22 mouse cellular contexts compared by ENCODE assay signal in genomic region chr4:156021381-156021780, GRCm38 (mm10). TPM values are rescaled to one million over a fixed set of nuclear protein-coding genes. Genes with fewer than 3 reads are reported as not detected.
DNase-seq lines count a peak whose midpoint lies in the region; TF ChIP-seq lines count a peak whose summit lies in the region.
"Had no signal": no experiment of that assay in that cellular context is flagged by ENCODE, and none has a peak within 500 bp of the region (broad histone marks: within the 10 kb centered on the region; RNA-seq: fewer than 3 reads in every experiment).

No protein-coding gene starts in this region.

- DNase-seq in thymus, postnatal 14 days = peak; percentile 12
- DNase-seq in thymus, postnatal 10 days (ENCODE audit: low spot score in 2 of 2) = no peak
- DNase-seq in CH12.LX (ENCODE audit: extremely low read depth) = no peak
- DNase-seq in induced T-regulatory cell, adult 2 months (ENCODE audit: low read depth) = peak; percentile 89
- no peak for DNase-seq in right cerebral cortex, adult 18-20 months
- no peak for DNase-seq in neural tube, embryonic 10.5 days (ENCODE audit: extremely low spot score, low spot score)
- no peak for DNase-seq in gastrocnemius, adult 18-20 months (ENCODE audit: low spot score)
- DNase-seq: adrenal gland, adult 2 months; adrenal gland, postnatal 25 days; cerebellum, adult 2 months; cerebellum, postnatal 10 days; forebrain, postnatal 0 days; gastrocnemius, postnatal 25 days; heart, postnatal 36 days had no signal

- H3K4me1 ChIP-seq in CH12.LX (ENCODE audit: control insufficient read depth in 1 of 2, insufficient read depth in 2 of 2) = peaks cover 10 to 49% of the 10 kb centered on the region in 2 experiments
- H3K4me1 ChIP-seq: embryonic facial prominence, embryonic 10.5 days; forebrain, embryonic 13.5 days; hindbrain, embryonic 15.5 days had no signal

- H3K4me3 ChIP-seq in CH12.LX (replicated peaks in 1 of 3; ENCODE audit: low read depth in 2 of 3, low read length in 2 of 3, poor library complexity in 1 of 3) = peak overlapping the region in 2 of 3 experiments; percentile 38 to 44
- H3K4me3 ChIP-seq: embryonic facial prominence, embryonic 10.5 days; forebrain, embryonic 13.5 days; gastrocnemius, adult 2 months; heart, embryonic 13.5 days; hindbrain, embryonic 15.5 days had no signal

- TF ChIP-seq EP300 in CH12.LX (IDR thresholded peaks at IDR 0.05; ENCODE audit: low read length) = no peak

- H3K9me3 ChIP-seq in CH12.LX (replicated peaks; ENCODE audit: low read length) = no peaks in the 10 kb centered on the region
- H3K9me3 ChIP-seq: embryonic facial prominence, embryonic 10.5 days; forebrain, embryonic 13.5 days; heart, embryonic 13.5 days; hindbrain, embryonic 15.5 days had no signal

- in situ Hi-C loops in CH12.LX (cut with MboI; ENCODE audit: low pct_ligation_motif_present, low pct_unique_long_range_greater_than_20kb, low sequenced_read_pairs) = no loop called here

- no peaks in the 10 kb centered on the region for H3K27me3 ChIP-seq in CH12.LX (replicated peaks)
- H3K27me3 ChIP-seq: forebrain, embryonic 13.5 days; heart, embryonic 13.5 days; hindbrain, embryonic 15.5 days had no signal

- no peaks in the 10 kb centered on the region for H3K79me2 ChIP-seq in CH12.LX (replicated peaks; ENCODE audit: control insufficient read depth, extremely low read depth, insufficient read depth, poor library complexity, severe bottlenecking)

- H3K36me3 ChIP-seq in CH12.LX (replicated peaks in 1 of 2; ENCODE audit: control insufficient read depth in 1 of 2, insufficient read depth in 1 of 2, low read length in 1 of 2) = peaks cover 1 to 21% of the 10 kb centered on the region in 2 experiments
- H3K36me3 ChIP-seq: hindbrain, embryonic 15.5 days had no signal

- peak overlapping the region; percentile 35 for H3K4me2 ChIP-seq in CH12.LX (ENCODE audit: insufficient read depth, low read depth, poor library complexity, severe bottlenecking)
- H3K4me2 ChIP-seq: forebrain, embryonic 13.5 days; heart, embryonic 13.5 days; hindbrain, embryonic 15.5 days had no signal

- TF ChIP-seq RAD21 in CH12.LX (IDR thresholded peaks at IDR 0.05; ENCODE audit: low read depth, low read length) = peak; percentile 15

- peak in 1 of 2 experiments; percentile 39; a peak in 1 of 4 replicates for TF ChIP-seq CTCF in CH12.LX (conservative IDR thresholded peaks at IDR 0.05 in 1 of 2, IDR thresholded peaks at IDR 0.05 in 1 of 2; ENCODE audit: low read depth in 2 of 2, low read length in 2 of 2)

- dilution Hi-C loops in CH12.LX (cut with MboI; ENCODE audit: extremely low pct_ligation_motif_present, extremely low pct_unique_long_range_greater_than_20kb, low sequenced_read_pairs) = no loop called here

- H3K27ac ChIP-seq in CH12.LX (ENCODE audit: insufficient read depth, low read depth) = peak overlapping the region; percentile 92
- H3K27ac ChIP-seq: embryonic facial prominence, embryonic 10.5 days; forebrain, embryonic 13.5 days; gastrocnemius, adult 2 months; heart, embryonic 13.5 days; hindbrain, embryonic 15.5 days had no signal

- H3K9ac ChIP-seq in CH12.LX (ENCODE audit: insufficient read depth, low read depth) = peak overlapping the region; percentile 38; the same call in 1 of the 2 replicates
- H3K9ac ChIP-seq: forebrain, embryonic 13.5 days; forebrain, postnatal 0 days; hindbrain, embryonic 15.5 days had no signal

- TF ChIP-seq POLR2A in CH12.LX (IDR thresholded peaks at IDR 0.05; ENCODE audit: low read depth, low read length) = no peak

TF ChIP-seq in CH12.LX, 34 proteins besides CTCF, POLR2A, EP300 and RAD21:
- TF ChIP-seq MYC (IDR thresholded peaks at IDR 0.05; ENCODE audit: low read depth, low read length) (no peak), UBTF (IDR thresholded peaks at IDR 0.05; ENCODE audit: low read depth, low read length) (no peak), GABPA (IDR thresholded peaks at IDR 0.05; ENCODE audit: insufficient replicate concordance, low read depth, low read length) (no peak), TBP (conservative IDR thresholded peaks at IDR 0.05; ENCODE audit: low read depth, low read length) (no peak), CHD1 (IDR thresholded peaks at IDR 0.05; ENCODE audit: low read depth, low read length) (0 out of 2 replicates have a peak, but pooled peaks have one; percentile 33), JUND (conservative IDR thresholded peaks at IDR 0.05; ENCODE audit: low read depth, low read length) (no peak), ZC3H11A (IDR thresholded peaks at IDR 0.05; ENCODE audit: low read depth, low read length) (no peak)

RNA-seq across cellular contexts. Expression of gene Tnfrsf18, which starts 4.6 kb away (rescaled TPM):
- 52.1 and 76.1 TPM in 2 replicates for total RNA-seq in CH12.LX (2012; rRNA removed)
- 48.8 and 50.7 TPM in 2 replicates for total RNA-seq in CH12.LX (2014; rRNA removed)
- 38.8 and 48.4 TPM in 2 replicates for polyA plus RNA-seq in CH12.LX (2012; ENCODE audit: insufficient read length, low read depth)
- not detected for total RNA-seq in gastrocnemius, adult 18-20 months (2021)
- total RNA-seq: adrenal gland, postnatal 25 days; forebrain, postnatal 0 days; gastrocnemius, adult 2 months; gastrocnemius, postnatal 25 days; heart, postnatal 36 days had no signal

RNA-seq across cellular contexts. Expression of gene Tnfrsf4, which starts 7.7 kb away (rescaled TPM):
- total RNA-seq in CH12.LX (2012; rRNA removed) = 21.7 and 28.2 TPM in 2 replicates
- 73.5 and 86.1 TPM in 2 replicates for total RNA-seq in CH12.LX (2014; rRNA removed)
- 63.8 and 81.1 TPM in 2 replicates for polyA plus RNA-seq in CH12.LX (2012; ENCODE audit: insufficient read length, low read depth)
- 1 to 10 TPM; 1.2 to 1.3 TPM for total RNA-seq in gastrocnemius, adult 18-20 months (2021)

RNA-seq across cellular contexts. Expression of gene Sdf4, which starts 28.7 kb away (rescaled TPM):
- 193 and 211 TPM in 2 replicates for total RNA-seq in CH12.LX (2012; rRNA removed)
- 210 and 227 TPM in 2 replicates for total RNA-seq in CH12.LX (2014; rRNA removed)
- polyA plus RNA-seq in CH12.LX (2012; ENCODE audit: insufficient read length, low read depth) = 167 and 193 TPM in 2 replicates
- 10 to 100 TPM; 77.2 to 85.0 TPM for total RNA-seq in gastrocnemius, adult 18-20 months (2021)

RNA-seq across cellular contexts. Expression of gene B3galt6, which starts 28.9 kb away (rescaled TPM):
- total RNA-seq in CH12.LX (2012; rRNA removed) (10.1 and 11.3 TPM in 2 replicates), CH12.LX (2014; rRNA removed) (8.6 and 9.9 TPM in 2 replicates)
- polyA plus RNA-seq in CH12.LX (2012; ENCODE audit: insufficient read length, low read depth) = 3.1 and 3.4 TPM in 2 replicates
- total RNA-seq in gastrocnemius, adult 18-20 months (2021) = 1 to 10 TPM; 1.3 TPM

RNA-seq across cellular contexts. Expression of gene Ttll10, which starts 37.8 kb away (rescaled TPM):
- total RNA-seq in CH12.LX (2012; rRNA removed) = 0.04 TPM in 1 of 2 replicates, not detected in the other
- total RNA-seq in CH12.LX (2014; rRNA removed) = not detected in 2 replicates
- polyA plus RNA-seq in CH12.LX (2012; ENCODE audit: insufficient read length, low read depth) = not detected in 2 replicates
- total RNA-seq in gastrocnemius, adult 18-20 months (2021) = not detected
- total RNA-seq: forebrain, postnatal 0 days; gastrocnemius, adult 2 months; gastrocnemius, postnatal 25 days; granulocyte monocyte progenitor cell, adult 5-6 weeks; heart, postnatal 36 days had no signal
- polyA plus RNA-seq: forebrain, embryonic 13.5 days; heart, postnatal 0 days; hindbrain, embryonic 11.5 days; hindbrain, embryonic 15.5 days had no signal

Comparison
In these comparisons a context has a peak if more than half of its experiments do, and no peak if none do; other contexts are left out.
1. DNase-seq: peak in thymus, postnatal 14 days (single experiment) and induced T-regulatory cell, adult 2 months (single experiment); none in thymus, postnatal 10 days (0 of 2), CH12.LX (single experiment), right cerebral cortex, adult 18-20 months (single experiment), neural tube, embryonic 10.5 days (single experiment) and gastrocnemius, adult 18-20 months (single experiment).
2. RNA of gene Tnfrsf18, which starts 4.6 kb away (total RNA-seq): 48.8 to 76.1 TPM in CH12.LX; not detected in gastrocnemius, adult 18-20 months; every median in the first group is over 10 times any median in the second.
3. RNA of gene Tnfrsf4, which starts 7.7 kb away (total RNA-seq): 21.7 to 86.1 TPM in CH12.LX; 1.2 to 1.3 TPM in gastrocnemius, adult 18-20 months; every median in the first group is over 4 times any median in the second.